Mouse (Mus musculus) urinary bladder, postnatal 36 days (tissue): ENCODE data around the gene Ppp1r12b.

Source experiments
- DNase-seq, 2 experiments: peaks; one replicate each; pipeline ENCODE4 v3.0.0; 2022; ENCODE audit warnings: low spot score in 2 of 2, mixed read lengths in 1 of 2

Gene Ppp1r12b

GRCm38 (mm10) chr1:134796536-134796935 is 159.2 kb downstream of the Ppp1r12b start:
- no peak for DNase-seq

DNA sequence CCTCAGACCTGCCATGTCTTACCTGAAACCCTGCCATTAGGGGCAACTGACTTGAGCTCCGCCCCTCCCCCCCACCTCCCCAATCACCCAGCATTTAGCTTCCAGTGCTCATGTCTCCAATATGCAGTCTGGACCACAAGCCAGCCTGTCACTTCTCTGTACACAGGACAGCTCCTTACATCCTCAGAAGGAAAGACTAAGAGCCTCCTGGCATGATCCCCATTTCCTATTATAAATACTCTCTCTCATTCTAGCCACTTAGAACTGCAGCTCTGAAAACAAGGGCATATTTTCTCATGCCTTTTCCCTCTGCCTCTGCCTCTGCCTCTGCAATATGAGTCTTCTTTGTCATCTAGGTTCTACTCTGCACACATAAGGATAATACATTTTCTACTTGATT is 159.7 kb downstream of the Ppp1r12b start:
- DNase-seq: no peak

DNA sequence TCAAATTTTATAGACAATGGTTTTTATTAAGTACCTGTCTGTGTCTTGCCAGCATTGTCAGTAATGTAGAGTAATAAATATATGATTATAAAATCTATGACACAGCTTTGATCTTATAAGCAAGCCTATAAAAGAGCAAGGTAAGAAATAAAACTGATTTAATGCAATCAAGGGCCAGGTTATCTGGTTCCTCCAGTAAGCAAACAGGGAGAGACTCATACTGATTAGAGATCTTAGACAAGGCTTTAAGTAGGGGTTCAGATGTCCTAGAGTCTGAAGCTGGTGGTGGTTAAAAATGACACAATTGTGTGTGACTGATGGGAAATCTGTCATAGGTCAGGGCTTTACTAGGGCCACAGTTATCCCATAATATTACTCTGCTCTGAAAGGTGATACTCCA is 164.3 kb downstream of the Ppp1r12b start:
- no peak for DNase-seq

GRCm38 (mm10) chr1:134790716-134791439 is 164.9 kb downstream of the Ppp1r12b start:
- no peak for DNase-seq

GRCm38 (mm10) chr1:134788096-134788495 is 167.6 kb downstream of the Ppp1r12b start:
- DNase-seq: no peak

GRCm38 (mm10) chr1:134784911-134785310 is 170.8 kb downstream of the Ppp1r12b start:
- no peak for DNase-seq

GRCm38 (mm10) chr1:134784481-134784880 is 171.3 kb downstream of the Ppp1r12b start:
- no peak for DNase-seq

DNA sequence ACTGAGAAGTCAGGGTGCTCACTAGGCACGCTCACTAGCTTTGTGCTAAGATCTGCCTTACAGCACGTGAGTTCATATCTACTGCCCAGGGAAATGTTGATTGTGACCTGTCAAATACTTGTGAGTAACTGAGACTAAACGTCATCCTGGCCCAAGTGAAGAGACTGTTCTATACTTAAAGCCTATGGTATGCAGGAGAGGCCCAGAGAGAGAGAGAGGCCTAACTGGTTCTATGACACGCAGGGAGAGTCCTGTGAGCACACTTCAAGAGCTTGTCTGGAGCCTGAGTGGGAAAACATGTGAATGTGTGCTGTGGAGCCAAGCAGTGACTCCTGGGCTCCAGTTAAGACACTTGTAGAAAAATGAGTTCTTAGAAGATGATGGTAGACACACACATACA is 171.8 kb downstream of the Ppp1r12b start:
- DNase-seq: no peak

GRCm38 (mm10) chr1:134782797-134783196 is 172.9 kb downstream of the Ppp1r12b start:
- no peak for DNase-seq

DNA sequence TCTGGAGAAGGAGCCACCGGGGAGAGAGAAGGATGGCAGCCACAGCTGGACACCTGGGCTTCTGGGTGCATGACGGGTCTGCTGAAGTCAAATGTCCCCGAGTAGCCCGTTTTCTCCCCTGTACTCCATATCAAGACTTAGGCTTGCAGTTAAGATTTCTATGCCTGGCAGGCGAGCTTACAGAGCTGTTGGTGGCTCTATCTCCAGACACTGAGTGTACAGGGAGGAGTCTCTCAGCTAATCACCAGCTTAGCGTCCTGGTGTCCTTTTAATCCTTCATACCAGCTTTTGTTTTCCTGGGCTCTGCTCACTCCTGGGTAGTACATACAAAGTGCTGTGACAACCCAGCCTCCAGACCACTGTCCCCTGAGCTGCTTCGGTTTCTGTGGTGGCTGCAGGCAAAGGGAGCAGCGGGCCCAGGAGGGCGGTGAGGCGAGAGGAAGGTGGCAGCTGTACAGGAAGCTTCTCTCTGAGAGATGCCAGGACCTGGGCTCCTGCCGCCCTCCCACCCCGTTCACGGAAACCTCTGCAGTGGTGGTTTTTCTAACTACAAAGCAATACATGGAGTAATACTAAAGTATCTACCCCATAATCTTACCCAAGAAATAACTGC is 177.7 kb downstream of the Ppp1r12b start:
- DNase-seq: no peak

DNA sequence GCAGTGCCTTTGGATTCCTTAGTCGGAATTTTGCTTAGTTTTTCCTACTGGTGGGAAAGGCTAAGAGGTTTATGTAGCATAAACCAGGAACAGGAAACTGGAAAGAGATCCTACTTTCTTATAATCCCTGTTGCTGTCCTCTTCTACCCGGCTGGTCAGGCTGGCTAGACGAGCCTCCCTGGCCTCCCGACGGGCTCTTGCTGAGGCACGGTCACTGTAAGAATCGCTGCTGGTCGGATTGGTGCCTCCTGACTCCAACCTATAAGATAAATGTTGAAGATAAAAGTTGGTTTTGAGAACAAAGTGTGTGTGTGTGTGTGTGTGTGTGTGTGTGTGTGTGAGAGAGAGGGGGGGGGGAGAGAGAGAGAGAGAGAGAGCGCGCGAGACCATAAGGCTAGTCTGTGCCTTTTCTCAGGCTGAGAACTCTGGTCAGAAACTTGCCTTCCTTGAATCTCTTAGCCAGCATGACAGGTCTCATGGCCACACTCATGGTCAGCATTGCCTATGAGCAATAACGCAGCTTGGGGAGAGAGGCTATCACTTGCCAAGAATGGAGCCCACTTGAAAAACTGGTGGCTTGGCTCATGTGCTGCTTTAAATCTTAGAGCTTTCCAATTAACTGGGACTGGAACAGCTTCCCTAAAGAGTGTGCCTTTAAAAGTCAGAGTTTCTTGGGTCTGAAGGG is 178.4 kb downstream of the Ppp1r12b start:
- no peak for DNase-seq

DNA sequence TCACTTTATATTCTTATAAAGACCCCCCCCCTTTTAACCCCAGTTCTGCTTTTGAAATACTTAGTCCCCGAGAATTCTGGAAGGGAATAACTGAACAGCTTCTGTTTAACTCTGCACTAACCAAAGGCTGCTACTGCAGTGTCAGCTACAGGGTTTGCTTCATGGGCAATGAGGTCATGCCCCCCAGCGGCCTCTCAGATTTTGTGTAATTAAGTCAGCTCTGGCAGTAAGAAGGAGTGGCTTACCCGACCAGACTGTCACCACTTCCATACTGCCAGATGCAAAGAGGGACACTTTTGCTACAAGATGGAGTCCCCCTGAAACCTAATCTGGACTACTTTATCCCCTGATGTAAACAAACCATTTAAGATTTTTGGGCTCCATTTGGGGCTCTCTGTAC is 180.1 kb downstream of the Ppp1r12b start:
- DNase-seq: no peak

DNA sequence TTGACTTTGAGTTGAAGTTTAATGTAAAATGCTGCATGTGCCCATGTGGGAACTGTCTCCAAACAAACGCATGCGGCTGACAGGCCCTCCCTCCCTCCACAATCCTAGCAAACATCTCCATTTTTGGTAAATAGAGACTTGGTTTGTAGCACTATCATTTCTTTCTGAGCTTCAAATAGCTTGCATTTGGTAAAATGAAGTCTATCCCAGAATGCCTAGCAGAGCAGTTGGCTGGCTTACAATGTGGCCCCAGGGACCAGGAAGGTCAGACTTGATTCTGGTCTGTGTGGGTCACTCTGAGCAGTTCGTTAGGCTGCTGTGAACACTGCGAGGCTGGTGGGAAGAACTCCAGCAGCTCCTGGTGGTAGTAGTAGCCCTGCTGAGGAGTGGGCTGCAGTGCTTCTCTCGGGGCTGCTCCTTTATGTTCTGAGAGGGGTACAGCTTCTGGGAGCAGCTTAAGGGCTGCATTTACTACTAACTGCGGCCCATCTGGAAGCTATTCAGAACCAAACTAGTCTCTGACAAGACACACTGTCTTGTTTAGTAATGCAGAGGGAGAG is 180.9 kb downstream of the Ppp1r12b start:
- no peak for DNase-seq

- DNase-seq: no peak
Observed at GRCm38 (mm10) chr1:134774247-134774646, 181.5 kb downstream of the Ppp1r12b start.

DNA sequence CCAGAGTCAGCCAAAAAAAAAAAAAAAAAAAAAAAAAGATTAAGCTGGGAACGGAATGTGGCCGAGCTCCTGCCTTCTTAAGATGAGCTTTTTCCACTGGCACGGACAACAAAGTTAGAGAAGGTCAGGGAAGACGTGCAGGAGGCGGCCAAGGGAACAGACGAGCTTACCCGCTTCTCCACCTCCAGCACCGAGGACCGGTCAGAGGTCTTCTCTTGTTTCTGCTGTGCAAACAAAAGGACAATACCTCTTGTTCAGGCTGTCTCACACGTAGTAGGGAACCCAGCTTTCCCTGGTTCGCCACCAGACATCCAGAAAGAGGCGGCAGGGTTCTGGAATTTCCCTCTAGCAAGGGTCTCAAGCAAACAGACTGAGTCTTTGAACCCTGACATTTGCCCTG is 182.5 kb downstream of the Ppp1r12b start:
- DNase-seq: no peak

GRCm38 (mm10) chr1:134772821-134773220 is 182.9 kb downstream of the Ppp1r12b start:
- no peak for DNase-seq

DNA sequence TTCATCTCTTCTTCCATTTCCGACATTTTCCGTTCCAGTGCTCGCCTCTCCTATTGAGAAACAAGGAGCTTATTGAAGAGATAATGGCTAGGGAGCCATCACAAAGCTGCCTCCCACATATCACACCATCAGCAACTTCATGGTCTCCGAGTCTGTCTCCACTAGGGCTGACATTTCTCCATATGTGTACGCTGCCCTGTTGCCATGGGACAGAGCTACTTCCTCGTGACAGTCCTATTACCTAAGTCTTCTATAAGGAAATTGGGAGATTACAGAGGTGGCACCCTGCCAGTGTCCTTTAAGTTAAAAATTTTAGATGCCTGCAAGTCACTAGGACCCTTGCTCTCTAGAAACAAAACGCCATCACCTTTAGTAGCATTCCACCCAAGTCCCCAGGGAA is 183.7 kb downstream of the Ppp1r12b start:
- DNase-seq: no peak

GRCm38 (mm10) chr1:134771353-134771752 is 184.4 kb downstream of the Ppp1r12b start:
- DNase-seq: peak; percentile 68 to 85

DNA sequence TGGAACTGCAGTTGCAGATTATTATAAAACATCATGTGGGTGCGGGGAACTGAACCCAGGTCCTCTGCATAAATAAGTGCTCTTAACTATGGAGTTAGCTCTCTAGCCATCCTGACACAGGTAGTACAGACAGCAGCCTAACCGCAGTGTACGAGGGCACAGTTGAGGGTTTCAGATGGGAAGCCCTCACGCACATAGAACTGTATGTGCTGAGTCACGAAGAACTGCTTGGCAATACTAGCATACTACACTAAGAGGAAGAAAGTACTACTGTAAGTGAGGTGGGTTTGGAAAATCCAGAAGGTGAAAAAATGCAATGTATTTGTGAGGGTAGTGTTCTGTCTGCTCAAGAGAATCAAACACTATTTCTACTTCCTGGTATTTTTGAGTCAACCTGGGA is 185.4 kb downstream of the Ppp1r12b start:
- no peak for DNase-seq

DNA sequence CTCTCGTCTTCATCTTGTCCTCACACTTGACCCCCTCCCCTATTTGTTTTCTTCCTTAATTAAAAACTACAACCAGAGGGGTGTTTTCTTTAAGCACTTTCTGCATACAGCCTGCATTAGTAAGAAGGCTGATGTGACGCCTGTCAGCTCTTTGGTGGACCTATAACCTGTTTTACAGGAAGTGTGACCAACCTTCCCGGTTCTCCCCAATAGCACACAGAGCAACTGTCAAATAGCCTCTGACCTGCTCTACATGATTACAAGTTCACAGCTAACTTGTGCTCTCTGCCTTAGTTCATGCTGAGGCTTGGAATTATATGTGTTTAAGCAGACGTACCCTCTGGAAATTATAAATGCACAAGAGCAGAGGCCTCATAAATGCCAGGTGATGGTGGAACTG is 189.3 kb downstream of the Ppp1r12b start:
- DNase-seq: no peak

GRCm38 (mm10) chr1:134764831-134765458 is 190.8 kb downstream of the Ppp1r12b start:
- no peak for DNase-seq

DNA sequence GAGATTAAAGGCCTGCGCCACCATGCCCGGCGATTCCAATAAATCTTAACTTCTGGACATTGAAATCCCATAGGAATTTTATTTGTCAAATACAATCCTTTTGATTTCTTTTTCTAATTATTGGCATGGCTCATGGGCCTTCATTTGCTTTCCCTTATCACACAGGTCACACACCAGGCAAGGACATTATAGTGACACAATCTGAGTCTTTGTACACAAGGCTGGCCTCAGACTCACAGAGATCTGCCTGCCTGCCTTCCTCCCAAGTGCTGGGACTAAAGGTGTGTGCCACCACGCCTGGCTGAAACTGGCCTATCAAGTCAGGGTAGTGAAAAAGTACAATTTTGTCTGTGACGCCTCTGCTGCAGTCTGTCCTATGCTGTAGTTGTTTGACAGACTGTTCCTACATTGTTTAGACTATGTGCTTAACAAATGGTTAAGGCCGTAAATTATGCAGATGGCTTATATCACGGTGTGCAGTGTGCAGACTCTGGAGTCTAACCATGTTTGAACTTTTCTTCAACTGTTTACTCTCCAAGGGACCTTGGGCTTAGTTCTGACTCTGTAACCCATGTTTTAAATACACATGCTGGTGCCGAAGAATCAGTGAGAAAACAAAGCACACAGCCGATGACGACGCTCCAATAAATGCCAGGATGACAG is 191.8 kb downstream of the Ppp1r12b start:
- DNase-seq: no peak
